Mouse (Mus musculus) subcutaneous adipose tissue, adult 2 months (tissue): ENCODE results near the gene Suclg2. TPM values are rescaled to one million over a fixed set of nuclear protein-coding genes. Genes with fewer than 3 reads are reported as not detected.

Experiments used
- polyA plus RNA-seq: library from polyadenylated mRNA; depleted of rRNA; stranded (reverse); fragments of >200 nt; gene quantifications from 2 replicates; pipeline ENCODE4 v1.2.3, GENCODE M21; 2012; ENCODE audit warnings: low replicate concordance; rRNA removed

The Suclg2 gene
- 20.5 and 21.0 TPM in 2 replicates for polyA plus RNA-seq

DNA sequence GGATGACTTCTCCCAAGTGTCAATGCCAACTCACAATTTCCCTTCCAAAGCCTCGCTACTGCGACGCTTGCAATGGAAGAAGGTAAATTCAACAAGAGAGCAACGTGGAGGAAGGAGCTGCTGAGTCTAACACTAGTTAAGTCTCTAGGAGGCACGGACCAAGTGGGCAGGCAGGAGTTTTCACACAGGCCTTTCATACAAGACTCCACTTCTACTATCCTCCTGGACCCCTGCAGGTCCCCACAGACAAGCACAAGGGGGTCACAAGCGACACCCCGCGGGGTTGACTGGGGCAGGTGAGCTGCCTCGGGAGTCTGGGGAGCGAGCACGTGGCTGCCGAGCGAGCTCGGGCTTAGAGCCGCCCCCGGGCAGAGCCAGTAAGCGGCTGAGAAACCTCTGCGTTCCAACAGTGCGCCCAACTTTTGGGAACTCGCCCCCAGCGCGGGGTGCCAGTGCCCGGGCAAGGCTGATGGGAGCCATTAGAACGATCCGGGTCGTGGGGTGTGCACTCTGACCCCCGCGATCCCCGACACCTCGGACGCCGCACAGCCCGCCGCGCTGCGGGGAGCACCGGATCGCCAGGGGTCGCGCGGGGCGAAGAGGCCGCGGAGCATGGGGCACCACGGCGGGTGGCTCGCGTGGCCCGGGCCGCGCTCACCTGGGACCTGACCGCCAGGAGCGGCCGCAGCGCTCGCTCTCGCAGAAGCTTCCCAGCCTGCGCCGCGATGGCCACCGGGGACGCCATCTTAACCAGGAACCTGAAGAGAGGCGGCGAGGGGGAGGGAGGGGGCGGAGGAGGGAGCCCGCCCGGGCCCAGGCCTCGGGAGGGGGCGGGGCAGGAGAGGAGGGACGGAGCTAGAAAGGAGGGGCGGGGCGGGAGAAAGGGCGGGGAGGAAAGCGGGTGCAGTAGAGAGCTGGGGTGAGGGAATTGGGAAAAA, at the start of gene Suclg2:
TSS of gene Suclg2 (minus strand) at position 770 of the 938 bp plus-strand sequence.

